Mouse (Mus musculus) embryonic facial prominence, embryonic 14.5 days (tissue): ENCODE measurements around the gene Rab19. TPM values are rescaled to one million over a fixed set of nuclear protein-coding genes. Genes with fewer than 3 reads are reported as not detected.
"Not testable (repeated sequence)": the region's sequence is repeated elsewhere in the genome, so short reads cannot be mapped to it uniquely, and the experiment has no call there.

ENCODE experiments used
- ATAC-seq: fragments of 200-750 bp; cut with Nextera tagmentation; 2 replicates; pipeline ENCODE4 v1.8.0; 2017; ENCODE audit warnings: low read depth, moderate number of reproducible peaks, moderate TSS enrichment
- DNase-seq: peaks from one replicate; pipeline ENCODE4 v3.0.0-alpha.2; 2015; ENCODE audit warnings: low spot score
- H3K27ac ChIP-seq: fragments of 300-500 bp; sonication (generic); replicated peaks from 2 replicates; pipeline ENCODE4 v1.5.1; 2014; ENCODE audit warnings: low read depth, mild to moderate bottlenecking, low read length, moderate library complexity
- H3K27me3 ChIP-seq: fragments of 300-500 bp; sonication (generic); replicated peaks from 2 replicates; pipeline ENCODE4 v1.6.1; 2014; ENCODE audit warnings: low read length; ENCODE audit not compliant: control insufficient read depth, insufficient read depth
- H3K36me3 ChIP-seq: fragments of 300-500 bp; sonication (generic); 2 replicates; pipeline ENCODE4 v1.6.1; 2014; ENCODE audit warnings: low read length, mixed read lengths; ENCODE audit not compliant: control insufficient read depth, insufficient read depth
- H3K4me1 ChIP-seq: fragments of 300-500 bp; sonication (generic); 2 replicates; pipeline ENCODE4 v1.6.1; 2014; ENCODE audit warnings: antibody characterized with exemption, low read length; ENCODE audit not compliant: control insufficient read depth, insufficient read depth
- H3K4me2 ChIP-seq: fragments of 300-500 bp; sonication (generic); 2 replicates; pipeline ENCODE4 v1.6.1; 2014; ENCODE audit warnings: low read depth, mild to moderate bottlenecking, low read length, moderate library complexity, mixed read lengths
- H3K4me3 ChIP-seq: fragments of 300-500 bp; sonication (generic); 2 replicates; pipeline ENCODE4 v1.5.1; 2014; ENCODE audit warnings: low read depth, mild to moderate bottlenecking, low read length
- H3K9ac ChIP-seq: fragments of 300-500 bp; sonication (generic); 2 replicates; pipeline ENCODE4 v1.6.1; 2014; ENCODE audit warnings: low read depth, mild to moderate bottlenecking, low read length, moderate library complexity, mixed read lengths
- H3K9me3 ChIP-seq: fragments of 300-500 bp; sonication (generic); 2 replicates; pipeline ENCODE4 v1.6.1; 2016; ENCODE audit warnings: low read length; ENCODE audit not compliant: control insufficient read depth
- WGBS: fragments of 180-500 bp; shearing (Covaris S2); extraction: QIAGEN DNeasy Blood & Tissue Kit; methylation state at CpG from one replicate; pipeline ENCODE4 v1.1.7; 2014; 5-methylcytosine and 5-hydroxymethylcytosine counted together
- polyA plus RNA-seq: library from polyadenylated mRNA; unstranded; fragments of >200 nt; fragmentation: Nextera tagmentation; extraction: Ambion mirVana; gene quantifications from 2 replicates; pipeline ENCODE4 v1.2.1, GENCODE M21; 2014

The Rab19 gene
- polyA plus RNA-seq, 1 experiment from 2014 or later, result 1.8 TPM

GRCm38 (mm10) chr6:39373301-39373955 is 7.5 kb upstream of the Rab19 start:
- Histone ChIP-seq H3K27ac (peak overlapping the region; percentile 21; the same call in 1 of the 2 replicates), H3K4me2 (no peak overlapping the region), H3K4me3 (no peak overlapping the region), H3K36me3 (peaks cover 10% of the 10 kb centered on the region), H3K27me3 (no peaks in the 10 kb centered on the region), H3K9ac (0 out of 2 replicates have a peak overlapping the region, but pooled peaks have one; percentile 25), H3K9me3 (no peaks in the 10 kb centered on the region), H3K4me1 (peaks cover 18% of the 10 kb centered on the region)
- 61% methylated on average over 4 of the region's 4 CpGs for WGBS
- DNase-seq, result peak; percentile 17
- no peak for ATAC-seq

DNA sequence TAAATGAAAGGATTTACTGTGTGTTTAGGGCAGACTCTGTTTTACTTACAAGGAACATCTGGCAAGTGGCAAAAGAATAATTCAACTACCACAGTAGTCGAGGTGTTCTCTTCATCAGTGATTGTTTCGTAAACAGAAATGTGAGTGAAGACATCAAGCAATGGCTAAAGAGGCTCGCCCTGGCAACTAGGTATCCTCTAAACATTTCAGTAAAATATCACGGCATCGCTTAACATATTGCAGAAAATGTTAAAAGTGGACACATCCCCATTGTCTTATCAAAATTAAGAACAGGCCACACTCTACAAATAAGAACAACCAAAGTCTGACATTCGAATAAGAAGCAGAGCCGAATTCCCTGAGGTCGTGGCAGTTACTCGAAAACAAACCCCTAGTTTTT is 4.2 kb upstream of the Rab19 start:
- no peak for ATAC-seq
- H3K27me3 ChIP-seq, result no peaks in the 10 kb centered on the region
- H3K9me3 ChIP-seq, result no peaks in the 10 kb centered on the region
- peak overlapping the region; percentile 62 for H3K4me2 ChIP-seq
- H3K36me3 ChIP-seq, result peaks cover 10% of the 10 kb centered on the region
- no peak for DNase-seq
- H3K9ac ChIP-seq, result peak overlapping the region; percentile 91
- peak overlapping the region; percentile 89 for H3K4me3 ChIP-seq
- H3K4me1 ChIP-seq, result peaks cover 18% of the 10 kb centered on the region
- 12% methylated on average over 9 of the region's 9 CpGs for WGBS
- H3K27ac ChIP-seq, result no peak overlapping the region

GRCm38 (mm10) chr6:39377311-39377827 is 3.6 kb upstream of the Rab19 start, which contains the start of gene Slc37a3:
Gene Slc37a3 (minus strand): TSS chr6:39377675.
- ATAC-seq (peak; percentile 92), DNase-seq (peak; percentile 93)
- no peak within 1 kb of the TSS for H3K27ac ChIP-seq
- H3K36me3 ChIP-seq, result peaks cover 10% of the 10 kb centered on the region
- 0% methylated on average over 26 of the region's 43 CpGs for WGBS
- peak within 1 kb of the TSS; percentile 91 for H3K9ac ChIP-seq
- H3K4me2 ChIP-seq, result peak within 1 kb of the TSS; percentile 62
- H3K27me3 ChIP-seq, result no peaks in the 10 kb centered on the region
- H3K9me3 ChIP-seq, result no peaks in the 10 kb centered on the region
- H3K4me3 ChIP-seq, result peak within 1 kb of the TSS; percentile 89
- peaks cover 18% of the 10 kb centered on the region for H3K4me1 ChIP-seq

DNA sequence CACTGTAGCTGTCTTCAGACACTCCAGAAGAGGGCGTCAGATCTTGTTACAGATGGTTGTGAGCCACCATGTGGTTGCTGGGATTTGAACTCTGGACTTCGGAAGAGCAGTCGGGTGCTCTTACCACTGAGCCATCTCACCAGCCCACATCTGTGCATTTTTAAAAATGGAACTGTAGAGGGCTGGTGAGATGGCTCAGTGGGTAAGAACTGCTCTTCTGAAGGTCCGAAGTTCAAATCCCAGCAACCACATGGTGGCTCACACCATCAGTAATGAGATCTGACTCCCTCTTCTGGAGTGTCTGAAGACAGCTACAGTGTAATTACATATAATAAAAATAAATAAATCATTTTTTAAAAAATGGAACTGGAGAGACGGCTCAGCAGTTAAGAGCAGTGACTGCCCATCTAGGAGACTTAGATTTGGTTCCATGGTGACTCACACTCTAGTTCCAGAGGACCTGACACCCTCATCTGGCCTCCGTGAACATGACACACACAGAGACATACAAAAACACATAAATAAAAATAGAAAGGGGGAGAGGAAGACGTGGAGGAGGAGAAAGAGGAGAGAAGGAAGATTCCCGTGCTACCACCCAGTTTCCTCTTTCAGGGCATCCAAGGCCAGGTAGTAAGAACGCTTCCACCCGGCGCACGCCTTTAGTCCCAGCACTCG is 2.7 kb upstream of the Rab19 start:
- peaks cover 11% of the 10 kb centered on the region; the same call in 1 of the 2 replicates for H3K4me1 ChIP-seq
- H3K27me3 ChIP-seq, H3K4me3 ChIP-seq, H3K9me3 ChIP-seq, ATAC-seq, H3K9ac ChIP-seq, DNase-seq, H3K27ac ChIP-seq, H3K4me2 ChIP-seq: not testable (repeated sequence)
- H3K36me3 ChIP-seq, result peaks cover 10% of the 10 kb centered on the region
- 76% methylated on average over 13 of the region's 13 CpGs for WGBS

GRCm38 (mm10) chr6:39379224-39379623 is 1.8 kb upstream of the Rab19 start:
- Histone ChIP-seq H3K4me3 (no peak overlapping the region), H3K9ac (no peak overlapping the region), H3K4me2 (no peak overlapping the region), H3K9me3 (no peaks in the 10 kb centered on the region), H3K4me1 (peaks cover 7% of the 10 kb centered on the region; the same call in 1 of the 2 replicates), H3K27ac (no peak overlapping the region), H3K36me3 (peaks cover 4% of the 10 kb centered on the region), H3K27me3 (no peaks in the 10 kb centered on the region)
- no peak for DNase-seq
- 41% methylated on average over 4 of the region's 4 CpGs for WGBS
- ATAC-seq, result no peak

- Histone ChIP-seq H3K4me1 (peaks cover 7% of the 10 kb centered on the region; the same call in 1 of the 2 replicates), H3K4me3 (no peak overlapping the region), H3K9me3 (no peaks in the 10 kb centered on the region), H3K36me3 (no peaks in the 10 kb centered on the region), H3K27me3 (no peaks in the 10 kb centered on the region), H3K4me2 (no peak overlapping the region), H3K9ac (no peak overlapping the region), H3K27ac (no peak overlapping the region)
- WGBS, result 80% methylated on average over 8 of the region's 8 CpGs
- DNase-seq, result no peak
- ATAC-seq, result no peak
Measured at GRCm38 (mm10) chr6:39379749-39380148, 1.2 kb upstream of the Rab19 start.

DNA sequence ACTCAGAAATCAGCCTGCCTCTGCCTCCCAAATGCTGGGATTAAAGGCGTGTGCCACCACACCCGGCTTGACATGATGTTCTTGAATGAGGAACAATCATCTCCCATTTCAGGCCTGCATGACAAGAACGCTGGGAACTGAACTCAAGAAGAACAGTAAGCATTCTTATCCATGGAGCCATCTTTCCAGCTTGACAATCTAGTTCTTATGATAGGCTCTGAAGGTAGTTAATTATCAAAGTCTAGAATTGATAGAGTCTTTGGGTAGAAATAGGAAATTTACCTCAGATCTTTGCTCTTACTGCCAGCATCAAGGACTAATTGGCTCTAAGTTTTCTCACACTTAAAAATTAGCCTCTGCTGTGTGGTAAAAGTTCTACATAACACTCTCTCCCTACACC is 699 bp upstream of the Rab19 start:
- H3K4me2 ChIP-seq, result no peak overlapping the region
- peaks cover 7% of the 10 kb centered on the region; the same call in 1 of the 2 replicates for H3K4me1 ChIP-seq
- 93% methylated on average over 3 of the region's 3 CpGs for WGBS
- no peak overlapping the region for H3K4me3 ChIP-seq
- H3K9me3 ChIP-seq, result no peaks in the 10 kb centered on the region
- no peak overlapping the region for H3K27ac ChIP-seq
- no peaks in the 10 kb centered on the region for H3K36me3 ChIP-seq
- H3K9ac ChIP-seq, result no peak overlapping the region
- no peaks in the 10 kb centered on the region for H3K27me3 ChIP-seq
- no peak for DNase-seq
- no peak for ATAC-seq

- Histone ChIP-seq H3K4me3 (no peak overlapping the region), H3K36me3 (no peaks in the 10 kb centered on the region), H3K27ac (no peak overlapping the region), H3K4me2 (no peak overlapping the region), H3K9ac (no peak overlapping the region), H3K4me1 (no peaks in the 10 kb centered on the region), H3K27me3 (no peaks in the 10 kb centered on the region), H3K9me3 (no peaks in the 10 kb centered on the region)
- DNase-seq (no peak), ATAC-seq (no peak)
- WGBS, result 87% methylated on average over 2 of the region's 2 CpGs
Measured at GRCm38 (mm10) chr6:39389988-39390387, 9.0 kb downstream of the Rab19 start.
